23 mouse cellular contexts compared by ENCODE assay signal in the genomic region with DNA sequence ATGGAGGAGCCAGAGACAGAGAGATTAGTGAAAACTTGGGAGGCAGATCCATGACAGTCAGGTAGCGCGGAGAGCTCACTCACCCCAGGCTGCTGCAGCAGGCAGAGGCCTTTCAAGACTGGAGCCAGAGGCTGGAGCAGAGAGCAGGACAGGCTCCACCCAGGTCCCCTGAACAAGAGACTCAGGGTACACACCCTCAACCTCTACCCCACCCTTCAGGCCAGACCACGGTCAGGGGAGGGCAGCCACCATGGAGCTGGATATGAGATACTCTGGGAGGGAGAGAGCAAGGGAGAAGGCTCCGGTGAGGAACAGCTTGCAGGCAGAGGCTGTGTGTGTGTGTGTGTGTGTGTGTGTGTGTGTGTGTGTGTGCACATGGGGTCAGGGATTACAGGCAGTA. TPM values are rescaled to one million over a fixed set of nuclear protein-coding genes. Genes with fewer than 3 reads are reported as not detected.
DNase-seq lines count a peak whose midpoint lies in the region; ATAC-seq and TF ChIP-seq lines count a peak whose summit lies in the region.
"Had no signal": no experiment of that assay in that cellular context is flagged by ENCODE, and none has a peak within 500 bp of the region (broad histone marks: within the 10 kb centered on the region; RNA-seq: fewer than 3 reads in every experiment).

No protein-coding gene starts in this region.

- WGBS in forebrain, embryonic 10.5 days, result 91% methylated on average over 4 of the region's 4 CpGs
- WGBS in forebrain, embryonic 16.5 days, result 84% methylated on average over 4 of the region's 4 CpGs
- 86% methylated on average over 4 of the region's 4 CpGs for WGBS in embryonic facial prominence, embryonic 13.5 days
- 61% methylated on average over 4 of the region's 4 CpGs for WGBS in stomach, embryonic 16.5 days

- no peak for TF ChIP-seq CTCF in E14TG2a.4 (conservative IDR thresholded peaks at IDR 0.05; ENCODE audit: low read length)

- H3K27ac ChIP-seq in forebrain, embryonic 10.5 days, result peak overlapping the region; percentile 49; the same call in 1 of the 2 replicates
- H3K27ac ChIP-seq in forebrain, embryonic 16.5 days (ENCODE audit: low read length), result no peak overlapping the region
- no peak overlapping the region for H3K27ac ChIP-seq in embryonic facial prominence, embryonic 13.5 days
- no peak overlapping the region for H3K27ac ChIP-seq in stomach, embryonic 16.5 days (ENCODE audit: low read length)
- H3K27ac ChIP-seq: embryonic facial prominence, embryonic 12.5 days; forebrain, embryonic 13.5 days; gastrocnemius, adult 2 months; heart, adult 2 months; heart, embryonic 15.5 days; hindbrain, embryonic 13.5 days; hindbrain, postnatal 0 days had no signal

- H3K27me3 ChIP-seq in forebrain, embryonic 10.5 days (ENCODE audit: poor library complexity, severe bottlenecking), result peaks cover 10% of the 10 kb centered on the region; the same call in 1 of the 2 replicates
- H3K27me3 ChIP-seq in forebrain, embryonic 16.5 days (replicated peaks; ENCODE audit: control insufficient read depth, insufficient read depth, low read length), result no peaks in the 10 kb centered on the region
- no peaks in the 10 kb centered on the region for H3K27me3 ChIP-seq in E14TG2a.4 (ENCODE audit: insufficient read depth, low read length)
- H3K27me3 ChIP-seq in embryonic facial prominence, embryonic 13.5 days, result no peaks in the 10 kb centered on the region
- no peaks in the 10 kb centered on the region for H3K27me3 ChIP-seq in stomach, embryonic 16.5 days (ENCODE audit: control insufficient read depth, insufficient read depth, low read length)
- H3K27me3 ChIP-seq: embryonic facial prominence, embryonic 12.5 days; forebrain, embryonic 13.5 days; hindbrain, embryonic 13.5 days; Patski had no signal

- peaks cover 33% of the 10 kb centered on the region for H3K4me1 ChIP-seq in forebrain, embryonic 10.5 days
- H3K4me1 ChIP-seq in forebrain, embryonic 16.5 days (replicated peaks; ENCODE audit: control insufficient read depth, insufficient read depth, low read length), result 0 out of 2 replicates have a peak, but pooled peaks cover 3% of the 10 kb centered on the region
- H3K4me1 ChIP-seq in E14TG2a.4 (replicated peaks; ENCODE audit: low read depth, low read length), result peaks cover 61% of the 10 kb centered on the region
- peaks cover 12% of the 10 kb centered on the region for H3K4me1 ChIP-seq in embryonic facial prominence, embryonic 13.5 days
- peaks cover 13% of the 10 kb centered on the region for H3K4me1 ChIP-seq in stomach, embryonic 16.5 days (ENCODE audit: control insufficient read depth, insufficient read depth, low read length)
- H3K4me1 ChIP-seq: forebrain, embryonic 13.5 days had no signal

- no peak overlapping the region for H3K4me2 ChIP-seq in forebrain, embryonic 16.5 days (ENCODE audit: low read length)
- H3K4me2 ChIP-seq in embryonic facial prominence, embryonic 13.5 days, result no peak overlapping the region
- H3K4me2 ChIP-seq in stomach, embryonic 16.5 days (ENCODE audit: low read depth, low read length), result no peak overlapping the region
- H3K4me2 ChIP-seq: embryonic facial prominence, embryonic 12.5 days; forebrain, embryonic 13.5 days; heart, embryonic 11.5 days; heart, embryonic 15.5 days; hindbrain, embryonic 13.5 days had no signal

- H3K9ac ChIP-seq in forebrain, embryonic 16.5 days (replicated peaks; ENCODE audit: low read depth, low read length), result no peak overlapping the region
- H3K9ac ChIP-seq in embryonic facial prominence, embryonic 13.5 days, result 0 out of 2 replicates have a peak overlapping the region, but pooled peaks have one; percentile 36
- no peak overlapping the region for H3K9ac ChIP-seq in stomach, embryonic 16.5 days (ENCODE audit: low read length)
- H3K9ac ChIP-seq: embryonic facial prominence, embryonic 12.5 days; forebrain, embryonic 13.5 days; heart, embryonic 15.5 days; hindbrain, embryonic 13.5 days had no signal

- no peak for ATAC-seq in forebrain, embryonic 16.5 days
- no peak for ATAC-seq in embryonic facial prominence, embryonic 13.5 days (ENCODE audit: insufficient number of reproducible peaks, insufficient read depth, low FRiP score, low TSS enrichment, low read depth)
- ATAC-seq in stomach, embryonic 16.5 days (ENCODE audit: insufficient read depth, low FRiP score), result peak; percentile 51; the same call in 1 of the 2 replicates
- ATAC-seq: activated CD4-positive, CD25-positive, alpha-beta regulatory T cell, adult 4 months; CD4-positive, CD25-positive, alpha-beta regulatory T cell, adult 4 months; forebrain, embryonic 13.5 days; hindbrain, postnatal 0 days; Patski had no signal

- no peak overlapping the region for H3K4me3 ChIP-seq in forebrain, embryonic 10.5 days
- no peak overlapping the region for H3K4me3 ChIP-seq in forebrain, embryonic 16.5 days (replicated peaks; ENCODE audit: low read length)
- H3K4me3 ChIP-seq in E14TG2a.4 (replicated peaks; ENCODE audit: low read length), result peak overlapping the region; percentile 32
- H3K4me3 ChIP-seq in embryonic facial prominence, embryonic 13.5 days, result no peak overlapping the region
- H3K4me3 ChIP-seq in stomach, embryonic 16.5 days (replicated peaks; ENCODE audit: low read length), result no peak overlapping the region
- H3K4me3 ChIP-seq: embryonic facial prominence, embryonic 12.5 days; forebrain, embryonic 13.5 days; gastrocnemius, adult 2 months; heart, adult 2 months; heart, embryonic 15.5 days; hindbrain, embryonic 13.5 days had no signal

- H3K36me3 ChIP-seq in forebrain, embryonic 10.5 days (replicated peaks), result no peaks in the 10 kb centered on the region
- no peaks in the 10 kb centered on the region for H3K36me3 ChIP-seq in forebrain, embryonic 16.5 days (ENCODE audit: control insufficient read depth, insufficient read depth)
- no peaks in the 10 kb centered on the region for H3K36me3 ChIP-seq in E14TG2a.4 (ENCODE audit: insufficient read depth, low read length)
- no peaks in the 10 kb centered on the region for H3K36me3 ChIP-seq in embryonic facial prominence, embryonic 13.5 days
- no peaks in the 10 kb centered on the region for H3K36me3 ChIP-seq in stomach, embryonic 16.5 days (ENCODE audit: control insufficient read depth, insufficient read depth, low read length)
- H3K36me3 ChIP-seq: embryonic facial prominence, embryonic 12.5 days; heart, embryonic 15.5 days; hindbrain, embryonic 13.5 days had no signal

- DNase-seq in forebrain, embryonic 10.5 days (ENCODE audit: extremely low spot score, low spot score), result no peak
- DNase-seq in thymus, postnatal 0 days (ENCODE audit: low spot score), result no peak
- no peak for DNase-seq in cerebellum, postnatal 10 days
- DNase-seq: adrenal gland, postnatal 14 days; B cell, adult 2 months; cerebellum, adult 18-20 months; cerebellum, adult 9-11 months; gastrocnemius, adult 2 months; heart, adult 2 months; heart, postnatal 14 days had no signal

- H3K9me3 ChIP-seq in forebrain, embryonic 10.5 days, result no peaks in the 10 kb centered on the region
- no peaks in the 10 kb centered on the region for H3K9me3 ChIP-seq in forebrain, embryonic 16.5 days (ENCODE audit: control insufficient read depth, low read length)
- H3K9me3 ChIP-seq in E14TG2a.4 (ENCODE audit: low read length), result no peaks in the 10 kb centered on the region
- H3K9me3 ChIP-seq in embryonic facial prominence, embryonic 13.5 days, result no peaks in the 10 kb centered on the region
- no peaks in the 10 kb centered on the region for H3K9me3 ChIP-seq in stomach, embryonic 16.5 days (replicated peaks; ENCODE audit: control insufficient read depth, low read length)
- H3K9me3 ChIP-seq: embryonic facial prominence, embryonic 12.5 days; forebrain, embryonic 13.5 days; heart, embryonic 15.5 days; hindbrain, embryonic 13.5 days had no signal

RNA-seq across cellular contexts. Expression of a gene that starts 5.0 kb away (rescaled TPM):
- polyA plus RNA-seq in forebrain, embryonic 10.5 days (2016; fragmentation: Nextera tagmentation; extraction: Ambion mirVana), result 3.3 and 3.9 TPM in 2 replicates
- polyA plus RNA-seq in forebrain, embryonic 16.5 days (2015; fragmentation: Nextera tagmentation; extraction: Ambion mirVana), result 3.8 and 4.7 TPM in 2 replicates
- 7.6 and 8.4 TPM in 2 replicates for polyA plus RNA-seq in embryonic facial prominence, embryonic 13.5 days (2015; fragmentation: Nextera tagmentation; extraction: Ambion mirVana)
- 8.2 and 8.5 TPM in 2 replicates for polyA plus RNA-seq in stomach, embryonic 16.5 days (2015; fragmentation: Nextera tagmentation; extraction: Ambion mirVana)
- polyA plus RNA-seq in thymus, postnatal 0 days (2015; fragmentation: Nextera tagmentation; extraction: Ambion mirVana), result 3.3 and 3.6 TPM in 2 replicates

RNA-seq across cellular contexts. Expression of a gene that starts 21.2 kb away (rescaled TPM):
- 0.41 and 0.50 TPM in 2 replicates for polyA plus RNA-seq in forebrain, embryonic 10.5 days (2016; fragmentation: Nextera tagmentation; extraction: Ambion mirVana)
- polyA plus RNA-seq in forebrain, embryonic 16.5 days (2015; fragmentation: Nextera tagmentation; extraction: Ambion mirVana), result 0.31 and 0.38 TPM in 2 replicates
- 0.96 and 1.2 TPM in 2 replicates for polyA plus RNA-seq in embryonic facial prominence, embryonic 13.5 days (2015; fragmentation: Nextera tagmentation; extraction: Ambion mirVana)
- 3.0 and 3.9 TPM in 2 replicates for polyA plus RNA-seq in stomach, embryonic 16.5 days (2015; fragmentation: Nextera tagmentation; extraction: Ambion mirVana)
- polyA plus RNA-seq in thymus, postnatal 0 days (2015; fragmentation: Nextera tagmentation; extraction: Ambion mirVana), result 0.31 and 0.35 TPM in 2 replicates
